Mouse (Mus musculus) forebrain, embryonic 11.5 days (tissue): Measurements from ENCODE around the gene Rbx1. TPM values are rescaled to one million over a fixed set of nuclear protein-coding genes. Genes with fewer than 3 reads are reported as not detected.

ENCODE experiments used
- ATAC-seq: fragments of 200-750 bp; cut with Nextera tagmentation; replicated peaks from 2 replicates; pipeline ENCODE4 v1.8.0; 2017; ENCODE audit warnings: moderate TSS enrichment; ENCODE audit not compliant: low FRiP score
- DNase-seq: peaks from one replicate; pipeline ENCODE4 v3.0.0-alpha.2; 2017; ENCODE audit warnings: low spot score
- H3K27ac ChIP-seq: fragments of 300-500 bp; sonication (generic); 2 replicates; pipeline ENCODE4 v1.5.1; 2014; ENCODE audit warnings: low read depth, low read length
- H3K27me3 ChIP-seq: fragments of 300-500 bp; sonication (generic); 2 replicates; pipeline ENCODE4 v1.6.1; 2014; ENCODE audit warnings: mild to moderate bottlenecking, low read length, mixed read lengths; ENCODE audit not compliant: control insufficient read depth, insufficient read depth
- H3K36me3 ChIP-seq: fragments of 300-500 bp; sonication (generic); 2 replicates; pipeline ENCODE4 v1.6.1; 2014; ENCODE audit warnings: mild to moderate bottlenecking, low read length, moderate library complexity, mixed read lengths; ENCODE audit not compliant: control insufficient read depth, insufficient read depth
- H3K4me1 ChIP-seq: fragments of 300-500 bp; sonication (generic); replicated peaks from 2 replicates; pipeline ENCODE4 v1.6.1; 2014; ENCODE audit warnings: low read length, mixed read lengths; ENCODE audit not compliant: control insufficient read depth, insufficient read depth
- H3K4me2 ChIP-seq: fragments of 300-500 bp; sonication (generic); 2 replicates; pipeline ENCODE4 v1.6.1; 2014; ENCODE audit warnings: low read depth, mild to moderate bottlenecking, low read length, moderate library complexity, mixed read lengths; ENCODE audit not compliant: severe bottlenecking
- H3K4me3 ChIP-seq: fragments of 300-500 bp; sonication (generic); 2 replicates; pipeline ENCODE4 v1.5.1; 2014; ENCODE audit warnings: low read depth, low read length
- H3K9ac ChIP-seq: fragments of 300-500 bp; sonication (generic); 2 replicates; pipeline ENCODE4 v1.6.1; 2014; ENCODE audit warnings: low read length
- H3K9me3 ChIP-seq: fragments of 300-500 bp; sonication (generic); 2 replicates; pipeline ENCODE4 v1.6.1; 2016; ENCODE audit warnings: low read length, mixed read lengths; ENCODE audit not compliant: control insufficient read depth
- WGBS: fragments of 180-500 bp; shearing (Covaris S2); extraction: QIAGEN DNeasy Blood & Tissue Kit; methylation state at CpG from one replicate; pipeline ENCODE4 v1.1.7; 2014; 5-methylcytosine and 5-hydroxymethylcytosine counted together
- polyA plus RNA-seq: library from polyadenylated mRNA; unstranded; fragments of >200 nt; fragmentation: Nextera tagmentation; extraction: Ambion mirVana; gene quantifications from 2 replicates; pipeline ENCODE4 v1.2.1, GENCODE M21; 2014

Gene Rbx1
- polyA plus RNA-seq, 1 experiment from 2014 or later, result 536 TPM

DNA sequence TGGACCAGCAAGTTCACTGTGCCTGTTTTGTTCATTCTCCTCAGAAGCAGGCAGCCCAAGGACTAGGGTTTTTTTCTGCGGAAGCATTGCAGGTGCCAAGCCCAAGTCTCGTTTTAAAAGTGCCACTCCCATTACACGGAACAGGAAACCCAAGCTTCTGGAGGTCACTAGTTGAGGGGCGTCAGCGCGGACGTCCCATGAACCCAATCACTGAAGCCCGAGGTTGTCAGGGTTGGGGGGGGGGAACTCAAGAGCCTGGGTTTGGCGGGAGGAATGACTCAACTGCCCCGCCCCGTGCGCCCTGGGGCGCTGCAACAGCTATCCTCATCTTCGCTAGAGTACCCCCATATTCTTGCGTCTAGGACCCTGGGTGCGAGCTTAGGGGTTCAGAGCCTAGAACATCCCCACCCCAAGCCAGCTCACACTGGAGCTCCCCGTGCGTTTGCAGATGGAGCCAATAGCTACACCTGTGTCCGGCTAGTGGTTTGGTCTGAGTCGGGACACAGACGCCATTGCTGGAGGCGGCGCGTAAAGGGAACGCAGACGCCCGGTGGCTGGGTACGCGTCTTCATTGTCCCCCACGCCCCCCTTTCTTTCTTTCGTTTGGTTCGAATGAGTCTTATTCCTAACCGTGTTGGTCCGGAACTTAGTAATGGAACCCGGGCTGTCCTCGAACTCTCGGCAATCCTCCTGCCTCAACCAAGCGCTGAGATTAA is 56.1 kb downstream of the Rbx1 start:
- H3K4me1 ChIP-seq, result peaks cover 6% of the 10 kb centered on the region; the same call in 1 of the 2 replicates
- H3K27me3 ChIP-seq, result no peaks in the 10 kb centered on the region
- H3K4me2 ChIP-seq, result peak overlapping the region; percentile 90
- WGBS, result under 1% methylated on average over 38 of the region's 38 CpGs
- peak; percentile 57 for ATAC-seq
- DNase-seq, result peak; percentile 76
- peak overlapping the region; percentile 64 for H3K9ac ChIP-seq
- H3K9me3 ChIP-seq, result no peaks in the 10 kb centered on the region
- no peaks in the 10 kb centered on the region for H3K36me3 ChIP-seq
- H3K4me3 ChIP-seq, result peak overlapping the region; percentile 48
- H3K27ac ChIP-seq, result no peak overlapping the region

DNA sequence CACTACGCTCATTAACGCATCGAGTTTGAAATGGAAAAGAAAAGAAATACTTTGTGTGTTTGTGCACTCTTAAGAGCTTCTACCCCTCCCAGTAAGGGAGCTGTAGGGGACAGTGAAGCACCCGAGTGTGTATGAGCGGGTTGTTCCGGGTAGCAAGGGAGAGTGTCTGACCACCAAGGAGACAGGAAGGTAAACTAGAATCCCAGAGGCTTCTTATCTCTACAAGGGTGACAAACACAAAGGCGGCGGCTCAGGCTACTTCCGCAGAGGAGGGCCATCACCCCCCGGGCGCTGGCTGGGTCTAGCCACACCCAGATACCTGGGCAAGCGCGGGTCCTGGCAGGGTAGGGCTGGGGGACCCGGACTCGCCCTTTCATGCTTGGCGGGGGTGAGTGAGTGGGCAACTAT is 56.7 kb downstream of the Rbx1 start:
- Histone ChIP-seq H3K27me3 (no peaks in the 10 kb centered on the region), H3K4me2 (peak overlapping the region; percentile 90), H3K36me3 (no peaks in the 10 kb centered on the region), H3K9ac (peak overlapping the region; percentile 64), H3K4me3 (peak overlapping the region; percentile 48), H3K4me1 (peaks cover 6% of the 10 kb centered on the region; the same call in 1 of the 2 replicates), H3K27ac (peak overlapping the region; percentile 58), H3K9me3 (no peaks in the 10 kb centered on the region)
- WGBS, result under 1% methylated on average over 16 of the region's 16 CpGs
- peak; percentile 72 for ATAC-seq
- no peak for DNase-seq

DNA sequence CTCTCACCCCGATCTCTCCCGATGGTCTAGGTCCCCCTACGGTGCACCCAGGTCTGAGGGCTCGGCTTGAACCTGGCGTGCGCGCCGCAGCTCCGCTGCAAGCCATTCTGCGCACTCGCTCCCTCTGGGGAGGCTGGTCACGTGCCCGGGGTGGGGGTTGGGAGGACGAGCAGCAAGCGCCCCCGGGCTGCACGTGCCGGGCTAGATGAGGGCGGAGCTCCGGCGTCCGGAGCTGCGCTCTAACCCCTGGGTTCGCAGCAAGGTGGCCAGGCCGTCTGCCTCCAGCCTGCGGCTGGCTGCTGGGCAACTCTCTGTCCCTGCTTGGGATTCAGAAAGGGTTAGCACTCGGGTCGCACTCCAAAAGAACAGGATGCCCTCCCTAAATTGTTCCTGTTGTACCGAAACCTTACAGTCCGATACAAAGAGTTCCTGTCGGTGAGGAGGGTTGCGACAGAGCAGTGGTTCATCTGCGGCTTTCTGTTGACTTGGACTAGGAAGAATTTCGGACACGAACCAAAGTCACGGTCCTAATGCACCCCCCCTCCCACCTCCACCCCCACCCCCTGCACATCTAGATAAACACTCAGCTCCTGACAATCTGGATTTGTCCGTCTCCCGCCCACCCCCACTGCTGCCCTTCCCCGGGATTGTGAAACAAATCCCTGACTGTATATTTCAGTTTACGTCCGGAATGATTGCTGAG is 57.2 kb downstream of the Rbx1 start:
- ATAC-seq (peak; percentile 94), DNase-seq (peak; percentile 98)
- Histone ChIP-seq H3K27me3 (no peaks in the 10 kb centered on the region), H3K9ac (peak overlapping the region; percentile 64), H3K4me3 (peak overlapping the region; percentile 48), H3K4me2 (peak overlapping the region; percentile 90), H3K9me3 (no peaks in the 10 kb centered on the region), H3K27ac (peak overlapping the region; percentile 58), H3K36me3 (no peaks in the 10 kb centered on the region), H3K4me1 (peaks cover 6% of the 10 kb centered on the region; the same call in 1 of the 2 replicates)
- under 1% methylated on average over 41 of the region's 41 CpGs for WGBS

DNA sequence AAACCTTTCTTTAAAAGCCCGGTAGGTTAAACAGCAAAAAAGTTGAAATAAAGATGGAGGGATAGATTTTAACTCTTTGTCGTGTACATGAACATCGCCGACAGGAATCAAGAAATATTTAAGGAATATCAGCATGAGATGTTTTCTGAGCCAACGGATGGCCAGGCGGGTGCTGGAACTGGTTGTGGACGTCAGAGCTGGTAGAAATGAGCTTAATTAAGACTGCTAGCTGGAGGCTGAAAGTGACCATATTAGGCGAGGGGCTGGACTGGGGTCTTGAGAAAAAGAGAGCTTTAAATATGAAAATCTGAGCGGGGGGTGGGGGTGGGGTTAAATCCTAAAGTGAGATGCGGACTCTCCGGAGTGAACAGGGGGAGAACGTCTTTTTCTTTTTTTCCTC is 57.8 kb downstream of the Rbx1 start:
- Histone ChIP-seq H3K9me3 (no peaks in the 10 kb centered on the region), H3K4me3 (peak overlapping the region; percentile 48), H3K9ac (peak overlapping the region; percentile 64), H3K36me3 (no peaks in the 10 kb centered on the region), H3K4me2 (peak overlapping the region; percentile 90), H3K27me3 (no peaks in the 10 kb centered on the region), H3K4me1 (peaks cover 6% of the 10 kb centered on the region; the same call in 1 of the 2 replicates), H3K27ac (no peak overlapping the region)
- no peak for ATAC-seq
- under 1% methylated on average over 12 of the region's 12 CpGs for WGBS
- DNase-seq, result no peak

Other genes starting within 250 kb of the Rbx1 start
- gene Mchr1, start 230.8 kb upstream of the Rbx1 start, polyA plus RNA-seq, result 0.49 TPM in 1 of 2 replicates, not detected in the other
- gene Slc25a17, start 105.5 kb upstream of the Rbx1 start, polyA plus RNA-seq, result 105 TPM in 2 replicates
- 193 and 194 TPM in 2 replicates for gene St13, start 66.2 kb upstream of the Rbx1 start, polyA plus RNA-seq
- 10.2 and 10.3 TPM in 2 replicates for gene Xpnpep3, start 66.2 kb upstream of the Rbx1 start, polyA plus RNA-seq
- gene Dnajb7, start 58.0 kb upstream of the Rbx1 start, polyA plus RNA-seq, result 1.5 and 3.4 TPM in 2 replicates
- gene Ep300, start 119.1 kb downstream of the Rbx1 start, polyA plus RNA-seq, result 31.1 and 33.8 TPM in 2 replicates
- 39.3 and 43.6 TPM in 2 replicates for gene L3mbtl2, start 197.6 kb downstream of the Rbx1 start, polyA plus RNA-seq
- gene Chadl, start 231.0 kb downstream of the Rbx1 start, polyA plus RNA-seq, result 3.3 and 4.0 TPM in 2 replicates